Mouse (Mus musculus): ENCODE data around the gene Sh3bp5. TPM values are rescaled to one million over a fixed set of nuclear protein-coding genes. Genes with fewer than 3 reads are reported as not detected.

Gene Sh3bp5
- polyA plus RNA-seq, 1 experiment from 2014 or later, result 11.3 TPM

DNA sequence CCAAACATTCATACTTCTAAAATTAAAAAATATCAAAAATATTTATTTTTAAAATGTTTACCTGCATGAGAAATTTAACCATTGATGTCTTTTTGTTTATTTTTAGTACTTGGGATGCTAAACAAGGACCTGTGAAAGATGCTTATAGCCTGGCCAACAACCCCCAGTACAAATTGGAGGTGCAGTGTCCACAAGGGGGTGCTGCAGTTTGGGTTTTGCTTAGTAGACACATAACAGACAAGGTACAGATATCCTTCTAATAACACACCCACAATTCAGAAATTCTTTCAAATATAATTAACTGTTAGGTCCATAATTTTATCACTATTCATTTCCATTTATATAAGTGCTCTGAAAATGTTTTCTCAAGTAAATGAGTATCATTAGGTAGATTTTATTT is 70.5 kb downstream of the Sh3bp5 start:
- DNase-seq (ENCODE audit: low read depth, low spot score), result no peak
- in situ Hi-C loops (cut with MboI; ENCODE audit: low pct_unique_long_range_greater_than_20kb), result no loop called here
- H3K27me3 ChIP-seq, result no peaks in the 10 kb centered on the region
- ChIA-PET POLR2A (interaction anchor here (0.7 kb wide), 1 partner anchor 16 kb away, joined by 3 read pairs; no protein-coding TSS in a partner anchor), CTCF (interaction anchor here (1.0 to 2.1 kb wide), 4 partner anchors 27 to 107 kb away, joined by 3 to 14 read pairs (median 6); no protein-coding TSS in a partner anchor)
- no peak for ATAC-seq
- TF ChIP-seq CTCF (IDR thresholded peaks at IDR 0.05), result peak; percentile 84

DNA sequence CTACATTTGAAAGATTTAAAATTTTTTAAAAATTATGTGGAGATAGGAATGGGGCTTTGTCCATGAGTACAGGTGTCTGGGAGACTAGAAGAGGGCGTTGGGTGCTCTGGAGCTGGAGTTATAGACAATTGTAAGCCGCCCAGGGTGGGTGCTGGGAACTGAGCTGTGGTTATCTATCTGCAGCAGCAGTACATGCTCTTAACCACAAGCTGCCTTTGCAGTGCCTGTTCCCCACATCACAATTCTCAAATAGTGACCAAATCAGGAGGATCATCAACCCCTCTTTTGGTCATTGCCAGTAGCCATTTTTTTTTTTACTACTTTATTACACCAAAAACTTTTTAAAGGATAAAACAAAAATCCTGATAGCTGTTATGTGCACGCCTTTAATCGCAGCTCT is 71.3 kb downstream of the Sh3bp5 start:
- ChIA-PET POLR2A (interaction anchor here (0.7 to 1.0 kb wide), 2 partner anchors 16 to 108 kb away, joined by 3 to 4 read pairs; no protein-coding TSS in a partner anchor), CTCF (interaction anchor here (0.9 to 2.1 kb wide), 10 partner anchors 11 to 156 kb away, joined by 3 to 14 read pairs (median 4); no protein-coding TSS in a partner anchor)
- no peaks in the 10 kb centered on the region for H3K27me3 ChIP-seq
- no peak for TF ChIP-seq CTCF (IDR thresholded peaks at IDR 0.05)
- in situ Hi-C loops (cut with MboI; ENCODE audit: low pct_unique_long_range_greater_than_20kb), result no loop called here
- DNase-seq (ENCODE audit: low read depth, low spot score), result no peak
- no peak for ATAC-seq

- ChIA-PET POLR2A (interaction anchor here (0.7 kb wide), 1 partner anchor 10 kb away, joined by 3 read pairs; no protein-coding TSS in a partner anchor), CTCF (interaction anchor here (0.9 to 1.1 kb wide), 2 partner anchors 102 to 110 kb away, joined by 3 read pairs; no protein-coding TSS in a partner anchor)
- in situ Hi-C loops (cut with MboI; ENCODE audit: low pct_unique_long_range_greater_than_20kb), result no loop called here
- no peak for TF ChIP-seq CTCF (IDR thresholded peaks at IDR 0.05)
- no peaks in the 10 kb centered on the region for H3K27me3 ChIP-seq
- ATAC-seq (no peak), DNase-seq (ENCODE audit: low read depth, low spot score) (no peak)
Observed at GRCm38 (mm10) chr14:31362236-31362635, 73.6 kb downstream of the Sh3bp5 start.

DNA sequence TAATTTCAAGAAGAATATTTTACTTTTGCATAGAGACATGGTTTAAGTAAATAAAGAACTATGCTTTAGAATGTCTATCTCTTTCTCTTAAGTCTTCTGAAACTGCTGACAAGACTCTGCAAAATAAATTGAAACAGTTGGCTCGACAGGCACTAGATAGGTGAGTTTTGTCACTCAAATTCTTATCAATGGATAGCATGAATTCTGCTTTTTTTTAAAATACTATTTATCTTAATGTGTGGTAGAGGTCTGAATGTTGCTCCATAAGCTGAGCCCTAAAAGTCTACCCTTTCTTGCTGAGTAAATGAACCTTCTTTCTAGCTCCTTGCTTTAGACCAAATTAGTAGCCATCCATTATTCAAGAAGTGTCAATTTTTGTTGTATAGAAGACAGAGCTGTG is 90.5 kb downstream of the Sh3bp5 start:
- CTCF ChIA-PET, result interaction anchor here (1.5 kb wide), 1 partner anchor 128 kb away, joined by 4 read pairs; no protein-coding TSS in a partner anchor
- no peak for TF ChIP-seq CTCF (IDR thresholded peaks at IDR 0.05)
- no peak for ATAC-seq
- DNase-seq (ENCODE audit: low read depth, low spot score), result no peak
- in situ Hi-C loops (cut with MboI; ENCODE audit: low pct_unique_long_range_greater_than_20kb), result no loop called here
- H3K27me3 ChIP-seq, result no peaks in the 10 kb centered on the region
- POLR2A ChIA-PET, result no interaction called here

- H3K27me3 ChIP-seq, result no peaks in the 10 kb centered on the region
- TF ChIP-seq CTCF (IDR thresholded peaks at IDR 0.05), result no peak
- DNase-seq (ENCODE audit: low read depth, low spot score) (no peak), ATAC-seq (no peak)
- in situ Hi-C loops (cut with MboI; ENCODE audit: low pct_unique_long_range_greater_than_20kb), result no loop called here
- ChIA-PET POLR2A (no interaction called here), CTCF (interaction anchor here (1.2 to 1.3 kb wide), 3 partner anchors 19 to 71 kb away, joined by 4 read pairs; no protein-coding TSS in a partner anchor)
Observed at GRCm38 (mm10) chr14:31343241-31343640, 92.6 kb downstream of the Sh3bp5 start.

DNA sequence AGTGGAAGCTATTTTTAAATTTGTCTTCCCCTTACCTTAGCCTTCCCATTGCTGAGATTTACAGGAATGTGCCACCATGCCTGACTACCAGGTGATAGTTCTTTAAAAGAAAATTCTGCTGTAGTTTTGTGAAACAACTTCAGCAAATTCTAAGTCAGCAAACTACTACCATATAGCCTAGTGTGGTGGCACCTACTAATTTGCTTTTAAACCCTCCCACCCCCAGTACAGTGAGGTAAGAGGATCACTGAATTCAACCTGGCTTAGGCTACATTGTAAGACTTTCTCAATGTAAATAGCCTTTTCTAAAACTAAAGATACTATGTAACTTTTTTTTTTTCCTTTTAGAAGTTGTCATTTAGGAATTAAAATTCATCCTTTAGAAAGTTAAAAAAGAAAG is 97.9 kb downstream of the Sh3bp5 start:
- in situ Hi-C loops (cut with MboI; ENCODE audit: low pct_unique_long_range_greater_than_20kb), result no loop called here
- TF ChIP-seq CTCF (IDR thresholded peaks at IDR 0.05), result no peak
- ATAC-seq (no peak), DNase-seq (ENCODE audit: low read depth, low spot score) (no peak)
- ChIA-PET CTCF (interaction anchor here (2.0 to 2.4 kb wide), 2 partner anchors 11 to 26 kb away, joined by 6 to 9 read pairs; no protein-coding TSS in a partner anchor), POLR2A (no interaction called here)
- H3K27me3 ChIP-seq, result no peaks in the 10 kb centered on the region

- ATAC-seq (no peak), DNase-seq (ENCODE audit: low read depth, low spot score) (no peak)
- CTCF ChIA-PET, result interaction anchor here (2.4 kb wide), 1 partner anchor 27 kb away, joined by 9 read pairs; no protein-coding TSS in a partner anchor
- POLR2A ChIA-PET, result no interaction called here
- in situ Hi-C loops (cut with MboI; ENCODE audit: low pct_unique_long_range_greater_than_20kb), result no loop called here
- no peak for TF ChIP-seq CTCF (IDR thresholded peaks at IDR 0.05)
- H3K27me3 ChIP-seq, result peaks cover 3% of the 10 kb centered on the region
Observed at GRCm38 (mm10) chr14:31337406-31337805, 98.5 kb downstream of the Sh3bp5 start.

DNA sequence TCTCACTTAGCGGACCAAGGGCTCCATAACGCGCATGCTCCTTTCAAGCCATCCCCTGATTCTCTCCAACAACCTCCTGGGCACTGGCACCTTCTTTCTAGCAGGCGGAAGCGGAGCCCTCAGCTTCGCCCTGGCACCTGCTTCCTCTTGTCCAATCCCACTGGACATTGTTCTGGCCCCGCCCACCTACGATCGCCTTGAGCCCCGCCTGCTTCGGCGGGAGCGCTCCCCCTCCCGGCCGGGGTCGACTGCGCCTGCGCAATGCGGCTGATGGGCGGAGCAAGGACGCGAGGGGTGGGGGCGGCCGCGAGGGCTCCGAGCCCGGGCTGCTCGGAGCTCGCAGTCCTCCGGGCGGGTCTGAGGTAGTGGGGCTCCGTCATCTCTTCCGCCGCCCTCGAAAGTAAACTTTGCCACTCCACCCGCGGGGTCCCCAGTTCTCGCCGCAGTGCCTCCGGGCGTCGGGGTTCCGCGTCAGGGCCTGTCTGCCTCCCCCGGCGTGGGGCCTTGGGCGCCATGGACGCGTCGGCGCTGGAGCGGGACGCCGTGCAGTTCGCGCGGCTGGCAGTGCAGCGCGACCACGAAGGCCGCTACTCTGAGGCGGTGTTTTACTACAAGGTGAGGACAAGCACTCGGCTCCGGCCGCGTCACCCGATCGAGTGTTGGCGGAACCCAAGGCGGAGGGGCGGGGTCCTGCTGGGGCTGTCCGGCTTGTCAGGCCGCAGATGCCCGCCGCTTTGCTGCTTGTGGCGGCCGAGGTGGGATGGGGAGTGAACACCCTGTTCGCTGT is 99.3 kb downstream of the Sh3bp5 start, which contains the start of gene Capn7:
Gene Capn7, plus strand, starts transcription at position 270 of the 787 bp plus-strand sequence.
- H3K27me3 ChIP-seq, result peaks cover 9% of the 10 kb centered on the region
- POLR2A ChIA-PET, result interaction anchor here (0.5 kb wide), 1 partner anchor 205 kb away, joined by 3 read pairs; no protein-coding TSS in a partner anchor
- CTCF ChIA-PET, result no interaction called here
- peak; percentile 97 for ATAC-seq
- no peak for TF ChIP-seq CTCF (IDR thresholded peaks at IDR 0.05)
- in situ Hi-C loops (cut with MboI; ENCODE audit: low pct_unique_long_range_greater_than_20kb), result no loop called here
- peak; percentile 83 for DNase-seq (ENCODE audit: low read depth, low spot score)

GRCm38 (mm10) chr14:31335765-31336164 is 100.1 kb downstream of the Sh3bp5 start:
- POLR2A ChIA-PET, result interaction anchor here (0.5 to 1.6 kb wide), 2 partner anchors 11 to 204 kb away, joined by 3 to 4 read pairs; no protein-coding TSS in a partner anchor
- CTCF ChIA-PET, result no interaction called here

DNA sequence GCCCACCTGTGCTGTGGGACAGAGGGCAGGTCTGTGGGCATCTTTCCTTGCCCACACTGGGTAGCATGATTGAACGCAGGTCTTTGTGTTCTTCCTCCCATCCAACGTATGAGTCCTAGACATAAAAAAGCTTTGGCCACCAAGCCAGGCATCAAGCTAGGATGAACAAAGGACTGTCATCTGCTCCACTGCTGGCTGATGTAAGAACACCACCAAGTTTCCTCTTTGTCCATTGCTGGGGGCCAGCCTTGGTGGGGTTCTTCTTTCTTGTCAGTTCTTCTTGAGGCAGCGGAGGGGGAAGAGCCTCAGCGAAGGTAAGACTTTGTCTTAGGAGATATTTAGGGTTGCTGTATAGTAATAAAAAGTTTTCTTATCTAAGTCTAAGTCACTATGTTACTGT is 104.9 kb downstream of the Sh3bp5 start:
- ATAC-seq (no peak), DNase-seq (ENCODE audit: low read depth, low spot score) (no peak)
- POLR2A ChIA-PET, result no interaction called here
- peaks cover 21% of the 10 kb centered on the region for H3K27me3 ChIP-seq
- TF ChIP-seq CTCF (IDR thresholded peaks at IDR 0.05), result no peak
- CTCF ChIA-PET, result no interaction called here
- in situ Hi-C loops (cut with MboI; ENCODE audit: low pct_unique_long_range_greater_than_20kb), result no loop called here

More at GRCm38 (mm10) chr14:31335765-31336164, 100.1 kb downstream of the Sh3bp5 start:
- no peak for TF ChIP-seq CTCF (IDR thresholded peaks at IDR 0.05)
- ATAC-seq, result no peak
- peaks cover 9% of the 10 kb centered on the region for H3K27me3 ChIP-seq
- no peak for DNase-seq (ENCODE audit: low read depth, low spot score)
- in situ Hi-C loops (cut with MboI; ENCODE audit: low pct_unique_long_range_greater_than_20kb), result no loop called here

GRCm38 (mm10) chr14:31329741-31330140 is 106.1 kb downstream of the Sh3bp5 start:
- DNase-seq (ENCODE audit: low read depth, low spot score), result no peak
- POLR2A ChIA-PET, result no interaction called here
- H3K27me3 ChIP-seq, result peaks cover 21% of the 10 kb centered on the region
- no peak for TF ChIP-seq CTCF (IDR thresholded peaks at IDR 0.05)
- in situ Hi-C loops (cut with MboI; ENCODE audit: low pct_unique_long_range_greater_than_20kb), result no loop called here
- CTCF ChIA-PET, result interaction anchor here (1.3 kb wide), 1 partner anchor 58 kb away, joined by 3 read pairs; no protein-coding TSS in a partner anchor
- ATAC-seq, result no peak
